Mouse (Mus musculus) hindbrain, embryonic 14.5 days (tissue): Measurements from ENCODE around the gene Ctnna2. TPM values are rescaled to one million over a fixed set of nuclear protein-coding genes. Genes with fewer than 3 reads are reported as not detected.

Source experiments
- ATAC-seq: fragments of 200-750 bp; cut with Nextera tagmentation; 2 replicates; pipeline ENCODE4 v1.8.0; 2017; ENCODE audit warnings: moderate number of reproducible peaks, mild to moderate bottlenecking, moderate TSS enrichment, moderate library complexity; ENCODE audit not compliant: low FRiP score
- DNase-seq: peaks from one replicate; pipeline ENCODE4 v3.0.0-alpha.2; 2015; ENCODE audit warnings: low spot score
- H3K27ac ChIP-seq: fragments of 300-500 bp; sonication (generic); 2 replicates; pipeline ENCODE4 v1.5.1; 2014; ENCODE audit warnings: mild to moderate bottlenecking, moderate library complexity
- H3K27me3 ChIP-seq: fragments of 300-500 bp; sonication (generic); 2 replicates; pipeline ENCODE4 v1.6.1; 2014; ENCODE audit warnings: mild to moderate bottlenecking, low read length, mixed read lengths; ENCODE audit not compliant: control insufficient read depth, insufficient read depth
- H3K36me3 ChIP-seq: fragments of 300-500 bp; sonication (generic); replicated peaks from 2 replicates; pipeline ENCODE4 v1.6.1; 2014; ENCODE audit not compliant: control insufficient read depth, insufficient read depth
- H3K4me1 ChIP-seq: fragments of 300-500 bp; sonication (generic); replicated peaks from 2 replicates; pipeline ENCODE4 v1.6.1; 2014; ENCODE audit warnings: antibody characterized with exemption, low read length, mixed read lengths; ENCODE audit not compliant: control insufficient read depth, insufficient read depth
- H3K4me2 ChIP-seq: fragments of 300-500 bp; sonication (generic); replicated peaks from 2 replicates; pipeline ENCODE4 v1.6.1; 2014; ENCODE audit warnings: mild to moderate bottlenecking, moderate library complexity
- H3K4me3 ChIP-seq: fragments of 300-500 bp; sonication (generic); replicated peaks from 2 replicates; pipeline ENCODE4 v1.5.1; 2014; ENCODE audit warnings: mild to moderate bottlenecking, low read length
- H3K9ac ChIP-seq: fragments of 300-500 bp; sonication (generic); 2 replicates; pipeline ENCODE4 v1.6.1; 2014
- H3K9me3 ChIP-seq: fragments of 300-500 bp; sonication (generic); 2 replicates; pipeline ENCODE4 v1.6.1; 2016; ENCODE audit warnings: low read length; ENCODE audit not compliant: control insufficient read depth
- WGBS: fragments of 180-500 bp; shearing (Covaris S2); extraction: QIAGEN DNeasy Blood & Tissue Kit; methylation state at CpG from one replicate; pipeline ENCODE4 v1.1.7; 2014; 5-methylcytosine and 5-hydroxymethylcytosine counted together
- polyA plus RNA-seq: library from polyadenylated mRNA; unstranded; fragments of >200 nt; fragmentation: Nextera tagmentation; extraction: Ambion mirVana; gene quantifications from 2 replicates; pipeline ENCODE4 v1.2.1, GENCODE M21; 2014

The Ctnna2 gene
- polyA plus RNA-seq, 1 experiment from 2014 or later: 122 TPM

DNA sequence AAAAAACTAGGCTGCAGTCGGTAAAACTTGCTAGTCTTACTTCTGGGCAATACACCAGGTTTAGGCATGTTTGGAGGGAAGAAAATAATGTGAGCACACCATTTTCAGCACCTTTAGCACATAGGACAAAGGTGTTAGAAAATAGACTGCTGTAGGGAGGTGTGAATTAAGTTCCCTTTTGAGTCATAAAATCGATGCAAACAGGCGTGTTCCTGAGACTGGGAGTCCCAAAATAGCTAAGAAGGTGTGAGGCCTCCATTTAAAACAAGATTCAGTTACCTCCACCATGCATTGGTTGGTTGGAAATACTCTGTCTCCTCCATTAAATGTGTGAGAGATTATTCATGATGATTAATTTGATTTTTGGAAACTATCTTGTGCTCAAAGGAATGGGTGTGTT is 50.1 kb downstream of the Ctnna2 start:
- Histone ChIP-seq H3K36me3 (no peaks in the 10 kb centered on the region), H3K9me3 (no peaks in the 10 kb centered on the region), H3K4me2 (no peak overlapping the region), H3K27ac (no peak overlapping the region), H3K4me3 (no peak overlapping the region), H3K9ac (no peak overlapping the region), H3K27me3 (no peaks in the 10 kb centered on the region), H3K4me1 (no peaks in the 10 kb centered on the region)
- WGBS: 92% methylated on average over 3 of the region's 3 CpGs
- DNase-seq (no peak), ATAC-seq (no peak)

DNA sequence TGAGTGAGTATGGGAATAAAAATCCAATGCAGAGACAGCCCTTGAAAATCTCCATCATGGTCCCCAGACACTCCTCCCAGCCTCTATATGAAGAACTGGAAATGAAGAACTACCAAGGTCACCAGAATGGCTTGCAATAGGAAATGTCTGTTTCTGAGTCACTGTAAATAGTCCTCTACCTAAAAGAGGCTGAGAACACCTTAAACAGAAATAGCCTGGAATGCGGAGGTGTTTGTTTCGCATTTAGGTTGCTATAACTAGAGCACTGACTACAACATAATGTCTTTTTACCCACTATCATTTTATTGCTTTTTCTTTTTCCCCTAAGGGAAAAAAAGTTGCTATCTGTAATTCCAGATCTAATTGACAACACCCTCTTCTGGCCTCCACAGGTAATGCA is 106.3 kb downstream of the Ctnna2 start:
- Histone ChIP-seq H3K9me3 (no peaks in the 10 kb centered on the region), H3K36me3 (no peaks in the 10 kb centered on the region), H3K27me3 (no peaks in the 10 kb centered on the region), H3K4me3 (no peak overlapping the region), H3K4me1 (no peaks in the 10 kb centered on the region), H3K27ac (no peak overlapping the region), H3K4me2 (no peak overlapping the region), H3K9ac (no peak overlapping the region)
- WGBS: 97% methylated on average over 2 of the region's 2 CpGs
- ATAC-seq (no peak), DNase-seq (no peak)

DNA sequence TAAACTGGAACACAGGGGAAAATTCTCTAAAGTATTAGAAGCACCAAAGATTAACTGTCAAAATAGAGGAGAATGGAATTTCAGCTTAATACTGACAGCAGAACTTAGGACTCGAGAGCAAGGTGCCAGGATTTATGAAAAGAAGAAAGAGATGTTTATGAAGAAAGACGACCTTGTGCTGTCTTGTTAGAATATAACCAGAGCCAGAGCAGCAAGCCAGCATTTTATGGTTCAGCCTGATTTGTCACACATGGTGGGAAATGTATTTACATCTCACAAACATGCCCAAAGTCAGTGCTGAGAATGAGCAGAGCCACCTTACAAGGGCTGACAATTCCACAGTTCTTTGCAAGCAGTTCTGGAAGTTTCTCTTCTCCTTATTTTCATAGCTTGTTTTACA is 110.2 kb downstream of the Ctnna2 start:
- ATAC-seq (no peak), DNase-seq (no peak)
- Histone ChIP-seq H3K9ac (no peak overlapping the region), H3K36me3 (no peaks in the 10 kb centered on the region), H3K27me3 (no peaks in the 10 kb centered on the region), H3K9me3 (no peaks in the 10 kb centered on the region), H3K4me3 (no peak overlapping the region), H3K27ac (no peak overlapping the region), H3K4me2 (no peak overlapping the region), H3K4me1 (no peaks in the 10 kb centered on the region)
- 49% methylated on average over 2 of the region's 2 CpGs for WGBS

DNA sequence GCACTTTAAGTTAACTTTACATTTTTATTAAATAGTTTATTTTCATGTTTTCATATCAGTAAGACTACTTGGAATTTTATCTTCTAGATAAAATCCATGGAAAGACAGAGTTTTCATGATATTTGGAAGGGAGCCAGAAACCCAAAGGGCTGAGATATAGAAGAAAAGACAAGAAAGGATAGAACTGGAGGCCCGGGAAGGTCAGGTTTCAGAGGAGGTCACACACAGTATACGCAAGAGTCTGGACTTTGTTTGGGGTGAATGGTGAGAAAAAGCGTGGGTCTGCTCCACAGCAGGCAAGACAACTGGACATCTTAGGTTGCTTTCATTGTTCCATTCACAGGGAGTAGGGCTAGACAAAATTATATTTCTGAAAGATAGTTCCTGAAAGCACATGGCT is 111.4 kb downstream of the Ctnna2 start:
- no peaks in the 10 kb centered on the region for H3K36me3 ChIP-seq
- ATAC-seq: no peak

GRCm38 (mm10) chr6:77863379-77863778 is 116.1 kb downstream of the Ctnna2 start:
- 90% methylated on average over 2 of the region's 2 CpGs for WGBS
- Histone ChIP-seq H3K4me3 (no peak overlapping the region), H3K4me2 (no peak overlapping the region), H3K27ac (no peak overlapping the region), H3K9ac (no peak overlapping the region), H3K4me1 (no peaks in the 10 kb centered on the region), H3K9me3 (no peaks in the 10 kb centered on the region), H3K27me3 (no peaks in the 10 kb centered on the region), H3K36me3 (no peaks in the 10 kb centered on the region)
- DNase-seq (no peak), ATAC-seq (no peak)

More for the DNA sequence above, 111.4 kb downstream of the Ctnna2 start:
- Histone ChIP-seq H3K4me2 (no peak overlapping the region), H3K4me3 (no peak overlapping the region), H3K27me3 (no peaks in the 10 kb centered on the region), H3K9ac (no peak overlapping the region), H3K27ac (no peak overlapping the region), H3K9me3 (no peaks in the 10 kb centered on the region), H3K4me1 (no peaks in the 10 kb centered on the region)
- DNase-seq: no peak
- WGBS: 48% methylated on average over 3 of the region's 3 CpGs

DNA sequence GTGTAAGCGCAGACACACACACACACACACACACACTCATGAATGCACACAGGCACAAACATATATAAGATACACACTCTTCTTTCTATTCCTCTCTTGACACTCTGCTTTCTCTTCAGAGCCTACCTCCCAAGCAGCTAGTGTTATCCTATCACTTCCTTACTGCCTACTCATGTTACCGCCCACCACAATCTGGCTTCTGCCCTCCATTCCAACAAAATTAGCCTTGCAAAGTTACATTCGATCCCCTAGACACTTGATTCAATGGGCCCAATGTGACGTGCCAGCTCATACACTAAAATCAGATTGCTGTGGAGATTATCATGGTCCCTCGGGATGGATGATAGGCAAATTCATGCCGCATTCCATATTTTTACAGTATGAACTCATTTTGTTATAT is 116.7 kb downstream of the Ctnna2 start:
- Histone ChIP-seq H3K36me3 (no peaks in the 10 kb centered on the region), H3K9me3 (no peaks in the 10 kb centered on the region), H3K9ac (no peak overlapping the region), H3K4me3 (no peak overlapping the region), H3K27ac (no peak overlapping the region), H3K27me3 (no peaks in the 10 kb centered on the region), H3K4me2 (no peak overlapping the region), H3K4me1 (no peaks in the 10 kb centered on the region)
- WGBS: 75% methylated on average over 6 of the region's 6 CpGs
- ATAC-seq (no peak), DNase-seq (no peak)

GRCm38 (mm10) chr6:77849438-77849837 is 130.1 kb downstream of the Ctnna2 start:
- H3K27me3 ChIP-seq: no peaks in the 10 kb centered on the region
- no peaks in the 10 kb centered on the region for H3K9me3 ChIP-seq
- H3K4me1 ChIP-seq: no peaks in the 10 kb centered on the region; the same call in 1 of the 2 replicates
- no peak overlapping the region for H3K4me2 ChIP-seq
- H3K36me3 ChIP-seq: no peaks in the 10 kb centered on the region
- H3K9ac ChIP-seq: no peak overlapping the region
- ATAC-seq (no peak), DNase-seq (no peak)
- WGBS: 82% methylated on average over 1 of the region's 1 CpGs
- no peak overlapping the region for H3K27ac ChIP-seq
- H3K4me3 ChIP-seq: no peak overlapping the region

GRCm38 (mm10) chr6:77848796-77849195 is 130.7 kb downstream of the Ctnna2 start:
- H3K9me3 ChIP-seq: no peaks in the 10 kb centered on the region
- H3K4me3 ChIP-seq: no peak overlapping the region
- DNase-seq: no peak
- H3K4me1 ChIP-seq: no peaks in the 10 kb centered on the region; the same call in 1 of the 2 replicates
- no peak overlapping the region for H3K9ac ChIP-seq
- no peaks in the 10 kb centered on the region for H3K36me3 ChIP-seq
- H3K27ac ChIP-seq: no peak overlapping the region
- no peak for ATAC-seq
- no peaks in the 10 kb centered on the region for H3K27me3 ChIP-seq
- H3K4me2 ChIP-seq: no peak overlapping the region

DNA sequence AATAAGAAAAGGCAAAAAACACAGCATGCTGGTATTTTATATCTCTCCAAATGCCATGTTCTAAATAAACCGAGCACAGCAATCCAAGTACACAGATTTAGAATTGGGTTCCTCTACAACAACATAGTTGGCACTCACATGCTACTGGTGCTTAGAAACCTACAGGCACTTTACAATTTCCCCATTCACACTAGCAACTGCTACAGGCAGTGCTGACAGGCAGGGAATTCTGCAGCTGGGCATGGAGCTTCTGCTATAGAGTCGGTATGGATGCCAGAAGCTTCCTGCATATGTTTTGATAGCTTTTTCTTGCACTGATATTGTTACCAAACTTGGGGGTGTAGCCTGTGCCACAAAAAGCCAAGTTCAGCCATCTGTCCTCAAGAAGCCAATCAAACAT is 131.8 kb downstream of the Ctnna2 start:
- Histone ChIP-seq H3K27me3 (no peaks in the 10 kb centered on the region), H3K9me3 (no peaks in the 10 kb centered on the region), H3K36me3 (no peaks in the 10 kb centered on the region), H3K27ac (no peak overlapping the region), H3K4me3 (no peak overlapping the region), H3K4me1 (no peaks in the 10 kb centered on the region; the same call in 1 of the 2 replicates), H3K9ac (no peak overlapping the region), H3K4me2 (no peak overlapping the region)
- no peak for ATAC-seq
- no peak for DNase-seq
- 81% methylated on average over 2 of the region's 2 CpGs for WGBS

GRCm38 (mm10) chr6:77839076-77839475 is 140.4 kb downstream of the Ctnna2 start:
- no peaks in the 10 kb centered on the region; the same call in 1 of the 2 replicates for H3K4me1 ChIP-seq
- H3K27me3 ChIP-seq: no peaks in the 10 kb centered on the region
- H3K9ac ChIP-seq: no peak overlapping the region
- ATAC-seq (no peak), DNase-seq (peak; percentile 52)
- no peak overlapping the region for H3K27ac ChIP-seq
- no peak overlapping the region for H3K4me3 ChIP-seq
- H3K9me3 ChIP-seq: no peaks in the 10 kb centered on the region
- WGBS: 78% methylated on average over 2 of the region's 2 CpGs
- no peak overlapping the region for H3K4me2 ChIP-seq
- no peaks in the 10 kb centered on the region for H3K36me3 ChIP-seq
